Mouse (Mus musculus) ES-Bruce4 (cell line): ENCODE measurements around the gene Ifit2.

ENCODE experiments used
- CTCF ChIP-seq: IDR thresholded peaks from one replicate; pipeline ENCODE4 v1.8.1; 2011; ENCODE audit warnings: low read depth, low read length
- POLR2A ChIP-seq: IDR thresholded peaks from one replicate; pipeline ENCODE4 v1.8.1; 2011; ENCODE audit warnings: low read length; ENCODE audit not compliant: insufficient read depth

DNA sequence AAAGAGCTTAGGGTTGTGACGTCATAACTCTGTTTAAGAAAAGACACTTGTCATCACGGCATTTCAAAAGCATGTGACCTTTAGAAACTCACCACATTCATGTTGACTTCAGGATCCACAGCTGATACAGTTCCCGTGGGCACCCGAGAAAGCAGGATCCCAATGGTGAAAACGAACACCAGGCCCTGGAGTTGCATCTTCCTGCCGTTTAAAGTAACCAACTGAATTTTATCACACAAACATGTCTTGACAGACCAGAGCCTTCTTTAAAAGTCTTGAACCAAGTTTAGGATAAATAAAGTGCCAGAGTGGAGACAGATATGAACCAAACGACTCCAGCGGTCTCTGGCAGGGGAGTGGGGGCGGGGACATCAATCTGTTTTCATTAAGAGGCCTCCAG is 25.8 kb upstream of the Ifit2 start:
- no peak for TF ChIP-seq POLR2A
- no peak for TF ChIP-seq CTCF
